Mouse (Mus musculus) urinary bladder, adult 2 months (tissue): ENCODE results near the gene 3110021N24Rik. TPM values are rescaled to one million over a fixed set of nuclear protein-coding genes. Genes with fewer than 3 reads are reported as not detected.

Experiments used
- DNase-seq: peaks from one replicate; pipeline ENCODE4 v3.0.0; 2022; ENCODE audit warnings: low spot score
- polyA plus RNA-seq: library from polyadenylated mRNA; depleted of rRNA; stranded (reverse); fragments of >200 nt; gene quantifications from 2 replicates; pipeline ENCODE4 v1.2.3, GENCODE M21; 2012; rRNA removed

Gene 3110021N24Rik
- polyA plus RNA-seq, 1 experiment: 0.12 TPM

DNA sequence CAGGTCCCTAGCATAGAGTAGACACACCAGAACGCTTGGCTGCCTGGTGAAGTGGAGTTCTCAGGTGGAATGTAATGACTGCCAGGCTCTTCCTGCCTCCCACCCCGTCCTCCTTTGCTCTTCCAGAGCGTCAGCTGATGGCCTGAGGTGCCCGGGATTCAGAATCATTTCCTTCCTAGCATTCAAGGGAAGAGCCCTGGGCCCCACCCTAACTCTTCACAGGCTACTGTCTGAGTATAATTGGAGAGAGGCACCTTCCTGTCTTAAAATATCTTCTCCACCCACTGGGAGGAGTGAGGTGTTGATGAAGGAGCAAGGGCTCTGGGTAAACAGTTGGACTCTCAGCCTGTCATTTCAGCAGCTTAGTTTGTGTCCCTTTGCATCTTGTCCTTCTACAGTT lies 77.3 kb downstream of the 3110021N24Rik start:
- DNase-seq: no peak

DNA sequence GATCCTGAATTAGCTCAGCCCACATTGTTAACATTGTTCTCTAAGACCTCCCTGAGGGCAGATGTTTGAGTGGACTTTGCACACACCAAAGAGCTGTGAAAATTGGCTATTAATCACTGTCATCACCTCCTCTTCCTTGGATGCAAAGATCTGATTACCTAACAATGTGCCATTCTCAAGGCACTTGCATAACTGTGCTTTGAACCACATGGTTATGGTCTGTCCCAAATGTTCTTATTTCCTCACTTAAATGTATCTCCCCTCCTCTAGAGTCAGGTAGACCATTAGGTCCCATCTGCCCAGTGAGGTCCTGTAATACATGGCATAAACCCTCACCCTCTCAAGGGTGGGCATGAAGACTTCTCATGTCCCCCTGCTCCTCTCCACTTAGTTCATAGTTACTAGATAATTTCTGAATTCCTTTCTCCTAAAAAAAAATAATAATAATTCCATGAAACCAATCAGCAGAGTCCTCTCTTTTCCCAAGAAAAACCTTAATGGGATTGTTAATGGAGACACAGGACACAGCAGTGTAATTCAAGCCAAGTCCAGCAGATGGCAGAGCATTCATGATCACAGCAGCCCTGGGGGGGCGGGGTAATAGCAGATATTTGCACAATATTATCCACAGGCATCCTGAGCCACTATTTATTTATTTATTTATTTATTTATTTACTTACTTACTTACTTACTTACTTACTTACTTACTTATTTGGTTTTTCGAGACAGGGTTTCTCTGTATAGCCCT lies 78.8 kb downstream of the 3110021N24Rik start:
- DNase-seq: no peak

DNA sequence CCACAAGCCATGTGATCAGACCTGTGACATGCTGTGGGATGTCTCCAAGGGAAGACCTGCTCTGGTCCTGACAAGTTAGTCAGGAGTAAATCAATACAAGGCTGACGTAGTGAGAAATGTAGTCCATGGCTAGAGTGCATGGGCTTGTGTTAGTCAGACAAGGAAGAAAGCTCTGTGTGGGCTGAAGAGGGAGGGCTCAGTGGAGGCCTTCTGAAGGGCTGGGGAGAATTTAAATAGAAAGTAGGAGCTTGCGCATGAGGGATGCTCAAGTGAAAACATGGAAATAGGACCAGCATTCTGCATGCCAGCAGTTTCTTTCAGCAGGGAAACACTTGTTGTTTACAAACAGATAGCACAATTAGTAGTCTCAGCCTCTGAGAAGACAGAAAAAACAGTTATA lies 84.1 kb downstream of the 3110021N24Rik start:
- no peak for DNase-seq

DNA sequence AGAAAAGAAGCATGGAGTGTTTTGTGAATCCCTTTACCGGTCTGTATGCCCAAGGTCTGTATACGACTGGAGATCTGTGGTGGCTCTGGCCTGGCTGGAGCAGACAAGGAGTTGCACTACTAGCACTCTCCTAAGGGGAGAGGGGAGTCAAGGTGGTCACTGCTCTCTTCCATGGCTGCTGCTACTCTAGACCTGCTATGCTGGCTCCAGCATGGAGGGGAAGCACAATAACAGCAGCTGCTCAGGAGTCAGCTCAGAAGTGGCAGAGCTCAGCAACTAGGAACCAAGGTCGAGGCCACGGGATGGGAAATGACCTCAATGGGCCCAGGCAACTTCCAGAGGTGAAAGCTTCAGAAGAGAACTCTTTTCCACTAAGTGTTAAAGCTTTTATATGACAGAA lies 91.7 kb downstream of the 3110021N24Rik start:
- DNase-seq: no peak

DNA sequence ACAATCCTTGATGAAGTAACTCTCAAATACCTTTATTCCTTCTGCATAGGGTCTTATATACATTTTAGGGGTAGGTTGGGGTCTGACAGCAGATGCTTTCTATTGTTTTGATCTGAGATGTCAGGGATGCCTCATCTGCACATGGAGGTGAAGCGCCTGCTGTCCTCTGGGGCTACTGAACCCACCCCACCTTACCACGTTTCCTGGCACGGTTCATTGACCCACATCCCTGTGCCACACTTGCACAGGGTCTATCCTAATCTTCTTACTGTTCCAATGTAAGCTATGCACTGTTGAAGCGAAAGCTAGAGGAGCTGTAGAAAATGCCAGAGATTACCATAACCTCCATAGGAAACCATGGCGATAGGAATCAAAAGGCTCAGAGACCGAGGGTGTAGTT lies 92.1 kb downstream of the 3110021N24Rik start:
- DNase-seq: no peak

DNA sequence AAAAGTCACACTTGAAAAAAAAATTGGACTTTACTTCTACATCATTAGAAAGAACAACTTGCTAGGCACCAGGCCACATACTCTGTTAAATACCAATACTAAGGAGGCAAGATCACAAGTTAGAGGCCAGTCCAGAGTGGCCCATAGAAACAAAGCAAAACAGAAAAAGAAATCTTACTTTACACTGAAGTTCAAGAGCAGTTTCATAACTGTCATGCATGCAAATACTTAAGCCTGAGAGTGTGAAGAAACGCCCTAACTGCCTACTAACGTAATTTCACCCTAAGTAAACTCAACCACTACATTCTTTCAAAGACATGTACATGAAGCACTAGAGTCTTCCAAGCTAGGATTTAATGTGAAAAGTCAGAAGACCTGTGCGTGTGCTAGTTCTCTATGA lies 106.2 kb downstream of the 3110021N24Rik start:
- DNase-seq: no peak

DNA sequence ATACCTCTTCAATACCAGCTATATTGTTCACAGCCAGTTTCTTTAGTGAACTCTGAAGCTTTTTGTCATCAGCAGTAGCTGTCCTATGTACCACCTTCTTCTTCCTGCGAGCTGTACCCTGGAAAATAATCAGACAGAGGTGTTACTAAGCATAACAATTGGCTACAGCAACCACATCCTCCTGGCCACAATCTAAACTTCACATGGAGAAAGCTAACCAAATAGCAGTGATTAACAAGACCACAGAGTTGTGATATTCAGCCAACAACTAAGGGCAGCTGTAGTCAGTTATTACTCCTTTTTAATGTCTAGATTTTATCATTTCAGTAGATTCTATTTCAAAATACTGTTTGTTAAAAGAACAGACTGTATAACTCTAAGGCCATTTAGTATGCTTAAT lies 106.6 kb downstream of the 3110021N24Rik start:
- DNase-seq: no peak

DNA sequence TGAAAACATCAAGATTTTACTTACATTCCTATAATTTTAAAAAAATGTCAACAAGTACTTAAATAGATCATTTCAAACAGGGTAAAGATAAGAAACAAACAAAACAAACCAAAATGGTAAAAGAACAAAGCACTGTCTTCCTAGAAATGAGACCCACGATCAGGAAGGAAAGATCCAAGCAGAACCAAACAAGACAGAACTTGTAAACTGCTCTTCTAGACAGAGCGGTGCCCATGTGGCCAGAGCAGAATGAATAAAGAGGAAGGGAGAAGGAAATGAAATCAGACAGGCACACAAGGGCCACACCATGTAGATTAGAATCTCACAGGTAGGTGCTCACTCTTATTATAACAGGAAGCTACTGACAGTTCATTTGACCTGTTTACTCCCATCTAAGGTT lies 107.2 kb downstream of the 3110021N24Rik start:
- DNase-seq: no peak

DNA sequence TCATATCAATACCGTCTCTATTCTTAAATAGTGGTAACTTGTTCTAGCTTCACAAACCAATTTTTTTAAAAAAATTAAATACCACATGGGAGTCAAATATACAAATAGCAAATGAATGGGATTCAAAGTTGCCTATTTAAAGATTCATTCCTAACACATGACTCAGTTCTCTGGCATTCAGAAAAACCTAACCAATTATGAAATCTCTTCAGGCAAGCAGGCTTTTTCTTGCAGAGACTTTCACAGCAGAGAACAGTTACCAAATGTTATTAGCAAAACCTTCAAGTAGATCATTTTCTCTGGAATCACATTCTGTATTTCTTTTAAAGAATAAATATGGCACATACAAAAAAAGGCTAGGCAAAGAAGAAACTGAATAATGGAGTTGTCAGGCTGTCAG lies 111.2 kb downstream of the 3110021N24Rik start:
- no peak for DNase-seq

Other genes with a start within 250 kb of the 3110021N24Rik start
- 29.1 and 30.9 TPM in 2 replicates for gene Prpf38a, start 140.3 kb upstream of the 3110021N24Rik start, polyA plus RNA-seq
- 0.27 and 0.34 TPM in 2 replicates for gene Orc1, start 140.2 kb upstream of the 3110021N24Rik start, polyA plus RNA-seq
- 37.5 and 39.2 TPM in 2 replicates for gene Cc2d1b, start 99.7 kb upstream of the 3110021N24Rik start, polyA plus RNA-seq
- gene Zfyve9, start 61.1 kb downstream of the 3110021N24Rik start, polyA plus RNA-seq: 5.0 and 7.6 TPM in 2 replicates
- gene Btf3l4, start 114.0 kb downstream of the 3110021N24Rik start, polyA plus RNA-seq: 80.4 and 89.7 TPM in 2 replicates
- gene Txndc12, start 115.0 kb downstream of the 3110021N24Rik start, polyA plus RNA-seq: 41.7 and 46.7 TPM in 2 replicates
- gene Kti12, start 128.1 kb downstream of the 3110021N24Rik start, polyA plus RNA-seq: 22.8 and 26.0 TPM in 2 replicates
- gene A730015C16Rik, start 129.0 kb downstream of the 3110021N24Rik start, polyA plus RNA-seq: 0.15 TPM in 1 of 2 replicates, not detected in the other
- 3.1 and 3.3 TPM in 2 replicates for gene Rab3b, start 159.4 kb downstream of the 3110021N24Rik start, polyA plus RNA-seq